Mouse (Mus musculus): ENCODE measurements around the gene Gm10197. TPM values are rescaled to one million over a fixed set of nuclear protein-coding genes. Genes with fewer than 3 reads are reported as not detected.

Gm10197 gene
- polyA plus RNA-seq, 1 experiment, result not detected

DNA sequence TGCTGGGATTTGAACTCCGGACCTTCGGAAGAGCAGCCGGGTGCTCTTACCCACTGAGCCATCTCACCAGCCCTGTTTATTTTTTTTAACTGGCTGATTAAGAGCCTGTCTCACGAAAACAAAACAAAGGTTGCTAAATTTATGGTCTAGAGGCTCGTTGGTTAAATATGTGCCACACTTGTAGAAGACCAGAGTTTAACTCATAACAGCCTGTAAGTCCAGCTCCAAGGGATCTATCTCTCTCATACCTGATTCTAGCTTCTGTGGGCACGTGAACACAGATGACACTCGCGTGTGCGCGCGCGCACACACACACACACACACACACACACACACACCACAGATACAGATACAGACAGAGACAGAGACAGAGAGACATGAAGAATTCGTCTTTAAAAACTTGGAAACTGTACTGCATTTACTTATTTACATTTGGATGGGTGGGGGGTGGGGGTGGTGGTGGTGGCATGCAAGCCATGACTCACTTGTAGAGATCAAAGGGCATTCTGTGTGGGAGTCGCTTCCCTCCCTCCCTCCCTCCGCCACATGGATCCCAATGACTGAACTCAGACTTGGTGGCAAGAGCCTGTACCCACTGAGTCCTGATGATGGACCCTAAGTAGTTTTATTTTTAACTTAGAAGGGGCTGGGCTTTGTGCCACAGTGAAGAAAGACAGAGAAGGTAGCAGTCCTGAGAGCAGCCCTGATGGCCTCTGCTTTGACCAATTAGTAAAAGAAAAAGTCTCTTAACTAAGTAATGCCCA lies 42.2 kb upstream of the Gm10197 start:
- no peak overlapping the region for H3K4me3 ChIP-seq (ENCODE audit: insufficient read depth, poor library complexity, severe bottlenecking)

DNA sequence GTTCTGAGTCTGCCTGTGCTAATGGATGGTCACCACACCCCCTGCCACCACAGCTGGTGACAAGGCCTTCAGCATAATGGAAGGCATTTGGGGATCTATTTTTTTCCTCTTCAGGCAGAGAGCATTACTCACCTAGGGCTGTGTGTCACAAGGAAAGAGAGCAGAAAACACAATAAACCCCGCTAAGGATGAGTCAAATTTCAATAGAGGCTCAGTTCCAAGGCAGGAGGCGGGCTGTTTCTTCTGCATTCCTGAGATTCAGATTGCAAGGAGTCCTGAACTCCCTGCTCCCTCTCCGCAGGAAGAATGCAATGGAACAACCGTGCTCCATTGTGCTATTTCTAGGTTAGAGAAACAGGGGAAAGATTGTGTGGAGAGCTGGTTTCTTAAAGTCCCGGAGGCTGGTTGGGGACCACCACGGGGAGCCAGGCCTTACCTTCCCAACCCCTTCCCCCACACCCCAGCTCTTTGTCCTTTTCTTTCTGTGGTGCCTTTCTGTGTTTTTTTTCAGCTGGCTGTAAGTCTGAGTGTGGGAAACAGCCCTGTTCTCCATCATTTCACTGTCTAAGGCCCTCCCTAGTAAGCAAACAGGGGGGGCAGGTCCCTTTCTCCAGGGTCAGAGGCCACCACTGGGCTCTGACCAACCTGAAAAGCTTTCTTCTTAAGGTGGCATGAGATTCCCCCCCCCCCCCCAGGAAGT lies 40.7 kb upstream of the Gm10197 start:
- Histone ChIP-seq H3K4me3 (ENCODE audit: insufficient read depth, poor library complexity, severe bottlenecking) (no peak overlapping the region), H3ac (ENCODE audit: control insufficient read depth, insufficient read length, low read depth) (peak overlapping the region; percentile 12), H3K79me2 (ENCODE audit: control insufficient read depth, insufficient read depth) (no peaks in the 10 kb centered on the region), H3K27me3 (ENCODE audit: control insufficient read depth, insufficient read depth, insufficient read length) (no peaks in the 10 kb centered on the region), H3K36me3 (ENCODE audit: control insufficient read depth, insufficient read depth) (no peaks in the 10 kb centered on the region), H3K79me3 (ENCODE audit: low read depth) (no peaks in the 10 kb centered on the region)
- TF ChIP-seq CEBPB (IDR thresholded peaks at IDR 0.05; ENCODE audit: low read depth), result no peak
- TF ChIP-seq FOSL1 (IDR thresholded peaks at IDR 0.05; ENCODE audit: insufficient read depth, low read length, poor library complexity, severe bottlenecking), result peak; percentile 3
- peak; percentile 56 for TF ChIP-seq MAX (IDR thresholded peaks at IDR 0.05)
- no peak for TF ChIP-seq MYOD1 (IDR thresholded peaks at IDR 0.05; ENCODE audit: control insufficient read depth, insufficient read length, low read depth)
- TF ChIP-seq USF1 (IDR thresholded peaks at IDR 0.05; ENCODE audit: low read depth), result no peak
- no peak for TF ChIP-seq CTCF (IDR thresholded peaks at IDR 0.05; ENCODE audit: control insufficient read depth, insufficient read depth, insufficient read length)
- no peak for TF ChIP-seq MYOG (IDR thresholded peaks at IDR 0.05; ENCODE audit: control insufficient read depth, extremely low read depth, insufficient read length)

More for the DNA sequence above, 42.2 kb upstream of the Gm10197 start:
- Histone ChIP-seq H3ac (ENCODE audit: control insufficient read depth, insufficient read length, low read depth) (peak overlapping the region; percentile 14), H3K36me3 (ENCODE audit: control insufficient read depth, insufficient read depth) (no peaks in the 10 kb centered on the region), H3K27me3 (ENCODE audit: control insufficient read depth, insufficient read depth, insufficient read length) (no peaks in the 10 kb centered on the region), H3K79me2 (ENCODE audit: control insufficient read depth, insufficient read depth) (no peaks in the 10 kb centered on the region), H3K79me3 (ENCODE audit: low read depth) (no peaks in the 10 kb centered on the region)
- TF ChIP-seq CTCF (IDR thresholded peaks at IDR 0.05; ENCODE audit: control insufficient read depth, insufficient read depth, insufficient read length) (no peak), CEBPB (IDR thresholded peaks at IDR 0.05; ENCODE audit: low read depth) (no peak), USF1 (IDR thresholded peaks at IDR 0.05; ENCODE audit: low read depth) (peak; percentile 37), MYOG (IDR thresholded peaks at IDR 0.05; ENCODE audit: control insufficient read depth, extremely low read depth, insufficient read length) (no peak), FOSL1 (IDR thresholded peaks at IDR 0.05; ENCODE audit: insufficient read depth, low read length, poor library complexity, severe bottlenecking) (no peak)

DNA sequence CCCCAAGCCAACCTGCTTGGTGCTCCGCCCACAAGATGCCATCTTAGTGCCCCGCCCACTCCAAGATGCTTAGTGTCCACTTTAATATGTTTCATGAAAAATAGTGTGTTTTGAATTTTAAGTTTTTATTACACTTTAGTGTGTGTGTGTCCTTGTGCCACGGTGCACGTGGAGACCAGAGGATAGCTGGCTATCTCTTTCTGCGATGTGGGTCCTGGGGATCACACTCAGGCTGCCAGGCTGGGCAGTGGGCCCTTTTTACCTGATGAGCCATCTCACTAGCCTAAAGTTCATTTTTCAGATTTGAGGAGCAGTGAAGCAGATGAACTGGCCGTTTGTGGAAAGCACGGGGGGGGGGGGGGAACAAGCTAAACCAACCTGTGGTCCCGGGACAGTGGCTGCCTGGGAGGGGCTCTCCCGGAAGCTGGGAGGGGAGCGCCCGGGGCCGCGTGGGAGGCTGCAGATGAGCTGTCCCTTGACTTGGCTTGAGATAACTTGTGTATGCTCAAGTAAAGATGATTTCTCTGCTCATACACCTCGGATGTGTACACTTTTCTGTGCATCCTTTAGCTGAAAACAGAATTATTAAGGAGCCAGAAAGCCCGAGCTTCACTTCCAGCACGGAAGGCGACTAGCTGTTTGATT lies 38.2 kb upstream of the Gm10197 start:
- H3ac ChIP-seq (ENCODE audit: control insufficient read depth, insufficient read length, low read depth), result peak overlapping the region; percentile 53
- no peaks in the 10 kb centered on the region for H3K79me3 ChIP-seq (ENCODE audit: low read depth)
- TF ChIP-seq CEBPB (IDR thresholded peaks at IDR 0.05; ENCODE audit: low read depth) (no peak), MYOD1 (IDR thresholded peaks at IDR 0.05; ENCODE audit: control insufficient read depth, insufficient read length, low read depth) (no peak), FOSL1 (IDR thresholded peaks at IDR 0.05; ENCODE audit: insufficient read depth, low read length, poor library complexity, severe bottlenecking) (no peak), MAX (IDR thresholded peaks at IDR 0.05) (no peak), USF1 (IDR thresholded peaks at IDR 0.05; ENCODE audit: low read depth) (no peak), MYOG (IDR thresholded peaks at IDR 0.05; ENCODE audit: control insufficient read depth, extremely low read depth, insufficient read length) (no peak), CTCF (IDR thresholded peaks at IDR 0.05; ENCODE audit: control insufficient read depth, insufficient read depth, insufficient read length) (no peak)

DNA sequence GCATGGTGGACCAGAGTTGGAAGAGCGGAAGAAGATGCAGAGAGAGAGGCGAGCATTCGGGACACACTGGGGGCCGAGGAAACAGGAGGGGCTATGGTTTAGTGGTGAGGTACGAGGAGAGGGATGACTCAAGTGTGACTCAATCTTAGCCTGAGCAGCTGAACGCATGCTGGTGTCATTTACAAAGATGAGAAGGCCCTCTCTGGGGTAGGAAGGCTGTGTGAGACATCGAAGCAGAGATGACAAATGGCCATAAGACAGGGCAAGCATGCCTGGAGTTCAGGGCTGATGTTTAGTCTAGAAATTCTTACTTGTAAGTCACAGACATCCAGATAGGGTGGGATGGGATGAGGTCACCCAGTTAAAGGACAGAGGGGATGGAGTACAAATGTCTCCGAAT lies 36.8 kb upstream of the Gm10197 start:
- TF ChIP-seq CTCF (IDR thresholded peaks at IDR 0.05; ENCODE audit: control insufficient read depth, insufficient read depth, insufficient read length), result no peak
- peak; percentile 97 for TF ChIP-seq MAX (IDR thresholded peaks at IDR 0.05)
- peak; percentile 95 for TF ChIP-seq FOSL1 (IDR thresholded peaks at IDR 0.05; ENCODE audit: insufficient read depth, low read length, poor library complexity, severe bottlenecking)
- no peak for TF ChIP-seq USF1 (IDR thresholded peaks at IDR 0.05; ENCODE audit: low read depth)
- no peak for TF ChIP-seq MYOG (IDR thresholded peaks at IDR 0.05; ENCODE audit: control insufficient read depth, extremely low read depth, insufficient read length)
- no peak for TF ChIP-seq CEBPB (IDR thresholded peaks at IDR 0.05; ENCODE audit: low read depth)
- TF ChIP-seq MYOD1 (IDR thresholded peaks at IDR 0.05; ENCODE audit: control insufficient read depth, insufficient read length, low read depth), result peak; percentile 98
- Histone ChIP-seq H3K27me3 (ENCODE audit: control insufficient read depth, insufficient read depth, insufficient read length) (no peaks in the 10 kb centered on the region), H3ac (ENCODE audit: control insufficient read depth, insufficient read length, low read depth) (no peak overlapping the region), H3K4me3 (ENCODE audit: insufficient read depth, poor library complexity, severe bottlenecking) (no peak overlapping the region), H3K36me3 (ENCODE audit: control insufficient read depth, insufficient read depth) (no peaks in the 10 kb centered on the region), H3K79me2 (ENCODE audit: control insufficient read depth, insufficient read depth) (no peaks in the 10 kb centered on the region), H3K79me3 (ENCODE audit: low read depth) (no peaks in the 10 kb centered on the region)

More for the DNA sequence above, 38.2 kb upstream of the Gm10197 start:
- Histone ChIP-seq H3K4me3 (ENCODE audit: insufficient read depth, poor library complexity, severe bottlenecking) (no peak overlapping the region), H3K36me3 (ENCODE audit: control insufficient read depth, insufficient read depth) (no peaks in the 10 kb centered on the region), H3K27me3 (ENCODE audit: control insufficient read depth, insufficient read depth, insufficient read length) (no peaks in the 10 kb centered on the region), H3K79me2 (ENCODE audit: control insufficient read depth, insufficient read depth) (no peaks in the 10 kb centered on the region)

DNA sequence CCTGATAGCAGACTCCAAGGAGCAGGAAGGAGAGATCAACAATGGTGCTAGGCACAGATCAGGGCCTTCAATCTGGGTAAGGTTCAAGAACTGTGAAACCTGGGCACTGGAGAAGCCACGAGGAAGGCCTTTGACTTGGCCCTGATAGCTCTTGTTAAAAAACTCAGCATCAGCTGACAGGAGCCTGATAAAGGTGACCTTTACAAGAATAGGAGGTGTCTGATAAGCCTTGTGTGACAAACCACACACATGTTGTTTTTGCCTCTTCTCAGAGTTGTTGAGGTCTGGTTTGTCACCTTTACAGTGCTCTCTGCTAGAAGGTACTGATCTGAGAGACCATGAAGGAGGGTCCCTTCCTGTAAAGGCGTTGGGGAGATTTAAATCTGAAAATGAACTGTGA lies 35.8 kb upstream of the Gm10197 start:
- Histone ChIP-seq H3K36me3 (ENCODE audit: control insufficient read depth, insufficient read depth) (no peaks in the 10 kb centered on the region), H3K79me3 (ENCODE audit: low read depth) (no peaks in the 10 kb centered on the region), H3K4me3 (ENCODE audit: insufficient read depth, poor library complexity, severe bottlenecking) (no peak overlapping the region), H3K27me3 (ENCODE audit: control insufficient read depth, insufficient read depth, insufficient read length) (no peaks in the 10 kb centered on the region), H3ac (ENCODE audit: control insufficient read depth, insufficient read length, low read depth) (no peak overlapping the region), H3K79me2 (ENCODE audit: control insufficient read depth, insufficient read depth) (no peaks in the 10 kb centered on the region)
- TF ChIP-seq MAX (IDR thresholded peaks at IDR 0.05) (no peak), FOSL1 (IDR thresholded peaks at IDR 0.05; ENCODE audit: insufficient read depth, low read length, poor library complexity, severe bottlenecking) (no peak), USF1 (IDR thresholded peaks at IDR 0.05; ENCODE audit: low read depth) (no peak), MYOG (IDR thresholded peaks at IDR 0.05; ENCODE audit: control insufficient read depth, extremely low read depth, insufficient read length) (no peak), CEBPB (IDR thresholded peaks at IDR 0.05; ENCODE audit: low read depth) (no peak), CTCF (IDR thresholded peaks at IDR 0.05; ENCODE audit: control insufficient read depth, insufficient read depth, insufficient read length) (no peak), MYOD1 (IDR thresholded peaks at IDR 0.05; ENCODE audit: control insufficient read depth, insufficient read length, low read depth) (no peak)

Data from C2C12 (cell line).